Mouse (Mus musculus) erythroblast, adult 5-6 weeks (primary cell): ENCODE measurements around the gene 4933424G06Rik. TPM values are rescaled to one million over a fixed set of nuclear protein-coding genes. Genes with fewer than 3 reads are reported as not detected.

Experiments
- ATAC-seq: replicated peaks from 2 replicates; pipeline ENCODE4 v1.8.0; 2016; ENCODE audit warnings: moderate number of reproducible peaks, mild to moderate bottlenecking, moderate TSS enrichment, inconsistent platforms; ENCODE audit not compliant: poor library complexity, low FRiP score, severe bottlenecking
- total RNA-seq, 2 experiments: library from RNA; stranded (forward) in 1 of 2; stranded (reverse) in 1 of 2; fragments of 150-400 nt in 1 of 2; fragments of 200-764, 138-1000 nt in 1 of 2; gene quantifications; 2 replicates each; pipeline versions ENCODE4 v1.2.3 to v1.2.4; 2015 to 2017; ENCODE audit warnings: low replicate concordance in 2 of 2

The 4933424G06Rik gene
- total RNA-seq, 2 experiments from 2014 or later: not detected

DNA sequence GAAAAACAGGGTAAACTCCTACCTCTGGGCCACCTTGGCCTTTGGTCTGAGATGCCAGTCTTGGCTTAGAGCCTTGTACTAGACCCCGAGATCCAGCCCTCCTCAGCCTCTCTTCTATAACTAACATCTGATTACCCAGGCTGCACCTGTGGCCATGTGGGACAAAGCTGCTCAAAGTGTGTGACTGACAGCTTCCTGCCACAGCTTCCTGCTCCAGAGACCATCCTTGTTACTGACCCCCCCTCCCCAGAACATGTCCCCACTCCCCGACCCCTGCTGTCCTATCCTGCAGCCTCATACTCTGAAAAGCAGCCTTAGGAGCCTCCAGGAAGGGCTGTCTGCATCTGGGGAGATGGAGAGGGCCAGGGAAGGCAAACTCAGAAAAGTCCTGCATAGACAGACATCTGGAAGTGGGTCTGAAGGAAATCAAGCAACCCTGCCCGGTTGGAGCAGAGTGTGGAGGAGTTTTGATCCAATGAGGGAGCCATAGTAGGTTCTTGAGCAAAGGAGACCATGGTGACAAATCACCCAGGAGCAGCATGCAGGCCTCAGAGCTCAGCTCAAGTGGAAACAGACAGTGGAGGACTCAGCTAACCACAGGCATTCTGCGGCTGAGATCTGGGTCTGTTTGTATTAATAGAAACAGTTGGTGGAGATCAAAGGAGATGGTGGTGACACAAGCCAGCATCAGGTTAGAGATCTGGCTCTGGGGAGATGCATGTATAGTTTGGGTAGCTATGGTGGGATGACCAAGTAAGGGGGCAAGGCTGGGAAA lies 56.7 kb downstream of the 4933424G06Rik start:
- ATAC-seq: no peak

DNA sequence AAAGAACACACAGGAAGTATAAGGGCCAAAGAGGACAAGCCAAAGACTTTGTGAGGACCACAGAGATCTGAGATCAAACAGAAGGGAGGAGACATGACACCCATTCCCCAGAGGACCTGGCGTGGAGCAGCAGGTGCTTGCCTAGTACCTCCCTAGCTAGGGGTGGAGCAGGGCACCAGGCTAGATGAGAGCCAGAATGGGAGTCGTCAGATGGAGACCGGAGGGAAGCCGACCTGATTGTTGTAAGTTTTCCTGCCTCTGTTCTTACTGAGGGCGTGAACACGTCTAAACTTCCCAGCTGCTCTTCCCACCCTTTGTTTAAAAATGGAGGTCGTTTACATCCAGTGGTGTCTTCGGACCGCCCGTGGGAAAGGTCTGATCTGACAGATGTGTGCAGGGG lies 57.4 kb downstream of the 4933424G06Rik start:
- no peak for ATAC-seq

DNA sequence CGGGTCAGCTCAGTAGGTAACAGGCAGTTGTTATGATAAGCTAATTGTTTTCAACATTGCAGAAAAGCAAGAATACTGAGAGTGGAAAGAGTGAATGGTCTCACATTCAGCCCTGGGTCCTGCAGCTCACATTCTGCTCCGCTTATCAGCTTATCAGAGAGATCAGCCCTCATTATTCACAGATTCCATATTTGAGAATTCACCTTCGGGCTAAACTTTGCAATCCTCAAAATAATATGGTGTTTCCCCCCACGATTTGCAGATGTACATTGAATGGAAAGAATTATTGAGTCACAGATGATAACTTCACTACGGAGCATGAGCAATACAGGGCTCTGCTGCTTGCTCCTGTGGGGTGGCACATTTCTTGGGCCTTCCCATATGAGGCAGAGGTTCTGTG lies 58.8 kb downstream of the 4933424G06Rik start:
- no peak for ATAC-seq

DNA sequence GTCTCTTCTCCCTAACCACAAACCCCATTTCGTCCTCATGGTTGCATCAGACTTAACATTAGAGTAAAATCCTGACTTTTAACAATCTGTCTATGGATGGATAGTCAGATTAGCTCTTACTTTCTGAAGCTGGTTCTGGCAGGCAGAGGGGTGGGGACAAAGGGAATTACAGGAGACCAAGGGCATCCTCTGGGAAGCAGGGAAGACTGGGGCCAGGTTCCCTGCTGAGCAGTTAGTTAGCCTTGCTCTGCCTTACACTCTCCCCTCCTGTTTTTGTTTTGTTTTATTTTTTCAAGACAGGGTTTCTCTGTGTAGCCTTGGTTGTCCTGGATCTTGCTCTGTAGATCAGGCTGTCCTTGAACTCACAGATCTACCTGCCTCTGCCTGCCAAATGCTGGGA lies 60.0 kb downstream of the 4933424G06Rik start:
- no peak for ATAC-seq

DNA sequence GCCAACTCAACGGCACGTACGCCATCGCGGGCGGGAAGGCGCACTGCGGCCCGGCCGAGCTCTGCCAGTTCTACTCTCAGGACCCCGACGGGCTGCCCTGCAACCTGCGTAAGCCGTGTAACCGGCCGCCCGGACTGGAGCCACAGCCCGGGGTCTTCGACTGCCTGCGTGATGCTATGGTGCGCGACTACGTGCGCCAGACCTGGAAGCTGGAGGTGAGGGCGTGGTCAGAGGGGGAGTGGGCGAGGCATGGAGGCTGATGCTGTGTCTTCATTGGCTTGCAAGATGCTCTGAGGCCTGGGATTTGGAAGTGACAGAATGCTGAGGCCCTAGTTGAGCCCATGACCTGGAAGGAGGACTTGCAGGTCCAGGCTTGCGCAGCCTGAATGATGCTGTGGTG lies 61.0 kb downstream of the 4933424G06Rik start:
- no peak for ATAC-seq

DNA sequence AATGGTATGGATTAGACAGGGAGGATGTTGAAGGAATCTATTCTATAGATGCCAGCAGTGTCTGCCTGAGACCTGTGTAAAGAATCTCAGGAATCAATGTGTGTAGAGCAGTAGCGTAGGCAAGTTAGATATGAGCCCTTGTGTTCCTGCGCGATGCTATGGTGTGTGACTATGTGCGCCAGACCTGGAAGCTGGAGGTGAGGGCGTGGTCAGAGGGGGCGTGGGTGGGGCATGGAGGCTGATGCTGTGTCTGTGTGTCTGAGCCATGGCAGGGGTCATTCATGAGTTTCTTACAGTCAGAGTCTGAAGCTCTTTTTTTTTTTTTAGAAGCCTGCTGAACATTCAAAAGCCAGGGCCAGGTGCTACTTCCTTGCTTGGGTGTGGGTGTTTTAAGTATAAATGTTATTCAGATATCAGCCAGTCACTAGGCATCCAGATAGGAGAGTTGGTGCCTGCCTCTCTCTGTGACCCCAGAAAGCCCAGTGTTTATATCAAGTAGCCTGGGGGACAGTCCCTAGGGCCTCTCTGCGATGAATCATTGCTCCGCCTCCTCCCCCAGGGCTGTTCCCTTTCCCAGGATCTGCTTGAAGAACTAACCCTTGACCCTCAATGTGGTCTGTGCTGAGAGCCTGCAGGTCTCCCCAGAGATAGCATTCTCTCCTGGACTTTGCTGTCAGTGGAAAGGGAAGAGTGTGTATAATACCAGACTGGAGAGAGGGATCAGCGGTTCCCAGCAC lies 62.4 kb downstream of the 4933424G06Rik start:
- ATAC-seq: no peak

DNA sequence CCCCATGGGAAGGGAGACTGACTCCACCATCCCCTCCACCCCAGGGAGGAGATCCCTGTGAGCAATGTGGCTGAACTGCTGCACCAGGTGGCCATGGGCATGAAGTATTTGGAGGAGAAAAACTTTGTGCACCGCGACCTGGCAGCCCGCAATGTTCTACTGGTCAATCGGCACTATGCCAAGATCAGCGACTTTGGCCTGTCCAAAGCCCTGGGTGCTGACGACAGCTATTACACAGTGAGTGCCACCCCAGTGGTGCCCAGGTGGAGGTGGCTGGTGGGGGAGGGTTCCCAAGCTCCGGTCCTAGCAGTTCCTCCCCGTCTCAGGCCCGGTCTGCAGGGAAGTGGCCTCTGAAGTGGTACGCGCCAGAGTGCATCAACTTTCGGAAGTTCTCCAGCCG lies 70.8 kb downstream of the 4933424G06Rik start:
- no peak for ATAC-seq

DNA sequence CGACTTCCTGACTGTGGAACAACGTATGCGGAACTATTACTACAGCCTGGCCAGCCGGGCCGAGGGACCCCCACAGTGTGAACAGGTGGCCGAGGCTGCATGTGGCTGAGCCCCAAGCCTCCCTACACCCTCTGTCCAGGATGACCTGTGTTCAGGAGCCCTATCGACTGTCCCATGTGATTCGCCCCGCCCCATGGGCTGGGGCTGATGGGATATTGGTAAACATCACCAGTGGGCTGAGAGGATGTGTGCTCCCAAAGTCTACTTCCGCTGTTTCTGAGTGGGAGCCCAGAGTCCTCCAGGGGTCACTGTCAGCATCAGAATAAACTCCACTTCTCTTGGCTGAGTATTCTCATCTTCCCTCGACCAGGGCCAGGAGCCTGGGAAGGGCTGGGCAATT lies 72.5 kb downstream of the 4933424G06Rik start:
- no peak for ATAC-seq

DNA sequence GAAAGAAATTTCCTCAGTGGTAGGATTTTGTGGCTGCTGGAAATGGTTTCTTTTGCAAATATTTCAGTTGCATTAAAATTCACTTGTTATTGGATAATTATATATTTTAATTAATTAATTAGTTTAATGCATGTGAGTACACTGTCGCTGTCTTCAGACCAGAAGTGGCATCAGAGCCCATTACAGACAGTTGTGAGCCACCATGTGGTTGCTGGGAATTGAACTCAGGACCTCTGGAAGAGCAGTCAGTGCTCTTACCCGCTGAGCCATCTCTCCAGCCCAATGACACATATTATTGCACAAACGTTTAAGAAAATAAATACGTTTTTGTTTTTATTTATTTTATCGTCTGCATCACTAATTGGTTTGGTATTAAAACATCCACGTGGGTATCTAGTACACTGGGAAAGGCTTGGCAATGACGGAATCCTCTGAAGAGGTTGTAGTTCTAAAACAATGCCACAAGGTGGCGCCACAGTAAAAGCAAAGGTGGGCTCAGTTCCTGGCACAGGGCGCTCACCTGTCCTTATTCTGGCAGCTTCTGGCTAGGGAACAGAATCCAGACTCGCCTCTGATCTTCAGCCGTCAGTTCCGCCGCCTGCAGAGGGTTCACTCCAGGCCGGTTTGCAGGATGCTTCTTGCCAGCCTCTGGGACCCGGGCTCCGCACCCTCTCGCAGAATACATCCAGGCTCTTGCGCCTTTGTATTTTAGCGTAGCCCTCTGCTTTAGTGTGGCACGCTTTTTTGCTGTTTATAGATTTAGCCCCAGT lies 74.6 kb downstream of the 4933424G06Rik start:
- peak; percentile 81 for ATAC-seq

DNA sequence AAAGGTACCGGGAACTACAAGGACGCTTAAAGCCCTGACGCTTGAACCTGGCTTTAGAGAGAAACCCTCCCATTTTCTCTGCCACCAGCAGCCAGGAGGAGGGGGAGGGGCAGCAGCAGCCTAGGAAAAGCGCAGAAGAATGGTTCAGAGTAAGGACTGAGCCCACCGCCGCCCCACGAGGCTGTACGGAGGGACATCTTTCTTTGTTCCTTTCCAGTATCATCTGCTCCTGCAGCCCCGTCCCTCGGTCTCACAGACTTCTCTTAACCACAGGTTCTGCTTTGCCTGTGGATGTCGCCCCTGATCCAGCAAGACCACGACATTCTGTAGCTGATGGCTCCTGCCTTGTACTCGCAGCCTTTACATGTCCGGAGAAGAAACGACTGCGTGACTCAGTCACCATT lies 75.3 kb downstream of the 4933424G06Rik start:
- ATAC-seq: no peak

DNA sequence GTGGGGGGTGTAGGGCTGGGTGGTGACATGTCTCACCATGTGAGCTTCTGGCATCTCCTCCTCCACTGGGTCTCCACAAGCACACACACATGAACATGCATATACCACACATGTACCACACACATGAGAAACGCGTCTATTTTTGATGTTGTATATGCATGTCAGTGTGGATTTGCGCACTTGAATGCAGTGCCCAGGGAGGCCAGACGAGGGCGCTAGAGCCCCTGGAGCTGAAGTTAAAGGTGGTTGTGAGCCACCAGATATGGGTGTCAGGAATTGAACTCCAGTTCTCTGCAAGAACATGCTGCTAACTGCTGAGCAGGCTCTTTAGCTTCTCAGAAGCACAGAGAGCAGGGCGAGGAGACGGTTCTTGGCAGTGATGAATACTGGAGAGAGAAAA lies 76.4 kb downstream of the 4933424G06Rik start:
- ATAC-seq: 0 out of 2 replicates have a peak, but pooled peaks have one; percentile 22

DNA sequence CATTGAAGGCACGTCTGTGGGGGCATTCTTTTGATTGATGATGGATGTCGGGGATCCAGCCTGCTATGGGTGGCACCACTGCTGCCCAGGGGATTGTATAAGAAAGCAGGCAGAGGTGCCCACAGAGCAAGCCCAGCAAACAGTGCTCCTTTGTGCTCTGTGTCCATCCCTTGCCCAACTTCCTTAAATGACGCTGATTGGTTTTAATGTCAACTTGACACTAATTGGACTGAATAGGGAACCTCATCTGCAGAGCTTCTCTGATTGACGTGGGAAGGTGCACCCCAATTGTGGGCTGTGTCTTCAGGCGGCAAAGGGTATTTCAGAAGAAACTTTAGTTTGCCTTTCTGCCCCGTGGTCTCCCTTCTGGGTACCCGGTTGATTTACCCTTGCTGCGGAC lies 79.5 kb downstream of the 4933424G06Rik start:
- ATAC-seq: no peak

DNA sequence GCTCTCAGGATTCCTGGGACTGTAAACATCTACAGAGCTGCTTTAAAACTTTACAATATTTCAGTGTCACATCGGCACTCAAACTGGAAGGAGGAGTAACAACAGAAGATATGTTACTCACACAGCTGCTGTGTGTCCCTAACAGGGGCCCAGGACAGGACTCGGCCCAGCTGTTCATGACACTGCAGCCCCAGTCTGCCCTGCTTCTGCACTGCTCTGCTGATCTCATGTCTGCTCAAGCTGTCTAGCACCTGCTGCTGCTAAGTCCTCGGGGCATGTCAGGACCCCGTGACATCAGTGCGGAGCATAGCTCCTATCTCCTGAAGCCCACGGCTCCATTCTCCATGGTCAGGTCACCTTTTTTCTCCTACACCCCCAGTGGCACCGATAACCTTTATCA lies 86.8 kb downstream of the 4933424G06Rik start:
- no peak for ATAC-seq

DNA sequence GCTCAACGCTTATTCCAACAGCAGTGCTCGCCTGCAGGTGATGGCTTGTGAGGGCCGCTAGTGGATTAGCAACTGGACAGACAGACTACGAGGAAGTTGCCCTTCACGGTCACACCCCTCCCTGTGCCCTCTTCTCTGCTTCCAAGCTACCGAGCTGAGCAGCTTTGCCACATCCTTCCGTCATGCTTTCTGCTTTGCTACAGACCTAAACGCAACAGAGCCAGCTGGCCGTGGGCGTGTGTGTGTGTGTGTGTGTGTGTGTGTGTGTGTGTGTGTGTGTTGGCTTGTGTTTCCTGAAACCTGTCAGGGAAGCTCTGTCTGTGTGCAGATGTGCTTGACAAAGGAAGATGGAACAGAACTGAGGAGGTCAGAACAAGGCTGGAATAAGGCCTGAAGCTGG lies 87.5 kb downstream of the 4933424G06Rik start:
- no peak for ATAC-seq

DNA sequence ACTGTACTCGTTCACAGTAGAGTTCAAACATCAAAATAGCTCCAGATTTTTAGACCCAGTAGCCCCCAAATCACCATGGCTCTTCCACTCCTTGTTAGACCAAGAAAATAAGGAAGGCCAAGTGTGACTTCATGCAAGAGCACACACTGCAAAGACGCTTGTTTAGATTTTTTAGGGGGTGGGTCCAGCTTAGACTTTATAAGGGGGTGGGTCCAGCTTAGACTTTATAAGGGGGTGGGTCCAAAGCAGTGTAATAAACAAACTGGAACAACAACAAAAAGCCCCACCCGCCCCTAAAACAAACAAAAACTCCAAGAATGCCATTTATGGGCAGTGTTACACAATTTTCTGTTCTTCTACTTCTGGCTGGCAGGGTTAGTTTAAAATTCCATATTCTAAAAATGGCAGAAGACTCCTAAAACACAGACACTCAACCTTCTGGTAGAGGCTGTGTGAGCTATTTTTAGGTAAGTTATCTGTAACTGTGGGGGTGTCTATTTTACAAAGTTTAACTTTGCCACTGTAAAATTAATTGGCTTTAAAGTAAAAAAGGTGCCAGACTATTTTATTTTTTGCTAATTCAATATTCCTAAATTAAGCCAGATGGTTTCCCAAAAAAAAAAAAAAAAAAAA lies 90.5 kb downstream of the 4933424G06Rik start:
- ATAC-seq: no peak

DNA sequence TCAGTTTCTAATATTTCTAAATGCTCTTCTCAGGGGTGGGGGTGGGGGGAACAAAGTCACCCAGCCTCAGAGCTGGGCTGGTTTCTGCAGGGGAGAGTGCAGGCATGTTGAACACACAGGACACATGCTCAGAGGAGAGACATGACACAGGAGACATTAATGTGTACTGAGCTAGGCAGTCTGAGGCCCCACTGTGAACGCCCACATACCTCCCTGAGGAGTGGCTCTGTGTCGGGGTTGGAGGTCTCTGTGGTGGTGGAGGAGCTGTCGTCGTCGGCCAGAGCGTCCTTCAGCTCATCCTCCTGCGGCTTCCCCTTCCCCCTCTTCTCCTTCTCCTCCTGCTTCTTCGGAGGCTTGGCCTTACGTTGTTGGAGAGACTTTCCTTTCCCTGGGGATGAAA lies 94.3 kb downstream of the 4933424G06Rik start:
- ATAC-seq: no peak

DNA sequence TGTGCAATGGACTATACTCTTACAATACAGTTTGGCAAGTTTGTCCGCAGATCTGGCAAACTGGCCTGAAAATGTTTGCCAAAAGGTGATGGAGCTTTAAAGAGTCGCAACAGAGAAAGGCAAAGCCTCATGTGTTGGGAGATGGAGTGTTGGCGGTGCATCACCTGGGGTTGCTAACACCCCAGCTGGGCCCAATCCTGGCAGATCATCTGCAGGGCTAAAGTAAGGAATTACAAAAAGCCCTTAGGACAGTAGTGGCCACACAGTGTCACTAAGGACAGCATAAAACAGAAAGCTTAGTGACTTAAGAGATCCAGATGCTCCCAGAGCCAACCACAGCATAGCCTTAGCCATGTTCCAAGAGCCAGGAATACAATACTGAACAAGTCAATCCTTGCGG lies 94.9 kb downstream of the 4933424G06Rik start:
- ATAC-seq: no peak

DNA sequence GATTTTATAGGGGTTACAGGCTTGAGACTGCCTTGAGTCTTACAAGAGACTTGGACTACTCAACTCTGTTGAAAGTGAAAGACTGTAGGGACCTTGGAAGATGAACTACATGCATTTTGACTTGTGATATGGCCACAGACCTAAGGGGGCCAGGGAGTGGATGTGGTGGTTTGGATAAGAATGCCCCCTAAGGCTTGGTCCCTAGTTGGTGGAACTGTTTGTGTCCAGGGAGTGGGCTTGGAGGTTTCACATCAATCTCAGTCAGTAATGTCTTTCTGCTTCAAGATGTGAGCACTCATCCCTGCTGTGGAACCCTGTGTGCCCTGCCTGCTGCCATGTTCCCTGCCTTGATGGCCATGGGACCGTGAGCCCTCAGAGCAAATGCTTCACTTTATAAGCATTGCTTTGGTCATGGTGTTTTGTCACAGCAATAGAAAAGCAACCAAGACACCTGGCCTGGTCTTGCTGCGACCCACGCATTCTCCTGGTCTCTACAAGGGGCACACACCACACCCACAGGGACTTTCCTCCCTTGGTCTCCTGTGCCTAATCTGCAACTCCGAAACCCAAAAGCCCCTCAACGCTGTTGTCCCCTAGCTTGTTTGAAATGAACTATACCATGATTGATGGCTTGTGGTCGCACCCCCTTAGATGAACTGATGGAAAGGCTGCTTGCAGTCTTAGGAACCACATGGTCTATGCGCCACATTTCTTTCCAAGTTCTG lies 96.4 kb downstream of the 4933424G06Rik start:
- ATAC-seq: no peak

DNA sequence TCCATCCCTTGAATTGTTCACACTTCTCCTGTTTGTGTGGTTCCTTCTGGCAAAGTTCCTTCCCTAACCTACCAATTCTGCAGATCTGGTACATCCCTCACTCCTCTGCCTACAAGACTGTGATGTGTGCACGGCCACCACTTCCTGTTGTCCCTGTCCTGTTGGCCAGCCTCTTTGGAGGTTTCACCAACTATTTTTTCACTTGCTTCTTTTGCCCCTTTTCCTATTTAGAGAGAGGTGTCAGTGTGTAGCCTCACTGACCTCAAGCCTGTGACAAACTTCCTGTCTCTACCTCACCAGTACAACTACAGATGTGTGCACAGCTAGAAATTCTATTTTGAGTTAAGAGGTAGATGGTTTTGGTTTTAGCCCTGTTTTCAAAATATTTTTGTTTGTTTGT lies 97.1 kb downstream of the 4933424G06Rik start:
- ATAC-seq: no peak
